Mouse (Mus musculus) adrenal gland, postnatal 14 days (tissue): Measurements from ENCODE around the gene Xylt1. TPM values are rescaled to one million over a fixed set of nuclear protein-coding genes. Genes with fewer than 3 reads are reported as not detected.

ENCODE experiments used
- DNase-seq: peaks from one replicate; pipeline ENCODE4 v3.0.0; 2021; ENCODE audit warnings: mixed read lengths
- total RNA-seq: library from RNA; stranded (reverse); gene quantifications from 2 replicates; pipeline ENCODE4 v1.2.3, GENCODE M21; 2021

Gene Xylt1
- total RNA-seq, 1 experiment from 2014 or later: 5.7 TPM

DNA sequence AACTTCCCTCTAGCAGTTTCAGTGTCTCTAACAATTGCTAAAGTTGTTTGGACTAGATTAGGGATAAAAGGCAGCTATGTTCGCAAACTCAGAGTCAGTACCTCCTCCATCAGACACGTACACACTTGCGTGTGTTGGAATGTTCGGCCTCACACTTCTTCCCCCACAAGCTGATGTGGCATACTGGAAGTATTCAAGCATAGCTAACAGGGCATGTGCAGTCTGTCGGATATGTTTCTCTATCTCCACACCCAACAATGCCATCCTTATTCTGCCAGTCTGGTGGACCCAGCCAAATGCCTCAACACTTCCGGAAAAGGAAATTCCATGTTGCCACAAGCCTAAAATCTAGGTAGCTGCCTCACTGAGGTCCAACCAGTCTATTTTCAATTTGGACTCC is 319.3 kb downstream of the Xylt1 start:
- no peak for DNase-seq

GRCm38 (mm10) chr7:117709901-117710607 is 329.3 kb downstream of the Xylt1 start:
- DNase-seq: peak; percentile 5

DNA sequence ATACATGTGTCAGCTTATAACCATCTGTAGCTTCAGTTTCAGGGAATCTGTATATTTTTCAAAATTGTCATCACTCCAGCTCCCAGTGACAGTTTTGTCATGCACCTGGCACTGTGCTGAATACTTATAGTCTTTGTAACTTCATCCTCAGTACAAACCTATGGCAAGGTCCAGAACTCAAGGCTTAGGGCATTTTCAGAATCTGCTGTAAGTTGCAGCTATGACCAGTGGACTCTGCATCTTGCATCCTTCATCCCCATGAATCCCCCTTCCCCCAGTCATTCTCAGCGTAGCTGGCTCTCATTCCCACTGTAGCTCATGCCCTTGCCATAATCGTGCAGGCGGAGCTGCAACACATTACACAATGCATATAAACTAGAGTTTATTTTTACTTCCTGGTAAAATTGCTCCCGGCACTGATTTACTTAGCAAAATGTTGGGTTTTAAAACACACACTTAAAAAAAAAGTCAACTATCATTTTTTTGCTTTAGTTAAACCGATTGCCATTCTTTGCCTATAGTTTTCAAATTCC is 336.2 kb downstream of the Xylt1 start:
- no peak for DNase-seq

DNA sequence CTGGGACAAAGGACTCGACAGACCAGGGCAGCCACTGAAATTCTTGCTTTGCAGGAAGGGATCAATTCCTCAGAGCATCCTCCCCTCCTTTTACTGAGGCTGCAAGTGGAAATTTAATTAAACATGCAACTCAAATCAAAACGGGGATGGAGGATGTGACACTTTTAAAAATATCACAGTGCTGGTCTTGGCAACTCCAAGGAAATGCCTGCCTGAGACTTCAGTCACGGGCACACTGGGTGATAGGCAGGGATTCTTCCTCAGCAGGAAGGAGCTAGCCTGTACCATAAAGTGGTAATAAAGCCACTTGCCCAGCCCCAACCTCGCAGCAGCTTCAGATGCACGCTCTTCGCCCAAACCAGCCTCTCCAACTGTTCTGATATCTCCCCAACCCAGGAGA is 339.6 kb downstream of the Xylt1 start:
- no peak for DNase-seq
